Mouse (Mus musculus): ENCODE results near the gene Pparg. TPM values are rescaled to one million over a fixed set of nuclear protein-coding genes. Genes with fewer than 3 reads are reported as not detected.

Pparg gene
- total RNA-seq, 2 experiments from 2014 or later = 3.5 to 4.7 TPM

GRCm38 (mm10) chr6:115361606-115362462, 1.1 kb downstream of the Pparg start:
- peak; percentile 13 for DNase-seq (ENCODE audit: low spot score)

DNA sequence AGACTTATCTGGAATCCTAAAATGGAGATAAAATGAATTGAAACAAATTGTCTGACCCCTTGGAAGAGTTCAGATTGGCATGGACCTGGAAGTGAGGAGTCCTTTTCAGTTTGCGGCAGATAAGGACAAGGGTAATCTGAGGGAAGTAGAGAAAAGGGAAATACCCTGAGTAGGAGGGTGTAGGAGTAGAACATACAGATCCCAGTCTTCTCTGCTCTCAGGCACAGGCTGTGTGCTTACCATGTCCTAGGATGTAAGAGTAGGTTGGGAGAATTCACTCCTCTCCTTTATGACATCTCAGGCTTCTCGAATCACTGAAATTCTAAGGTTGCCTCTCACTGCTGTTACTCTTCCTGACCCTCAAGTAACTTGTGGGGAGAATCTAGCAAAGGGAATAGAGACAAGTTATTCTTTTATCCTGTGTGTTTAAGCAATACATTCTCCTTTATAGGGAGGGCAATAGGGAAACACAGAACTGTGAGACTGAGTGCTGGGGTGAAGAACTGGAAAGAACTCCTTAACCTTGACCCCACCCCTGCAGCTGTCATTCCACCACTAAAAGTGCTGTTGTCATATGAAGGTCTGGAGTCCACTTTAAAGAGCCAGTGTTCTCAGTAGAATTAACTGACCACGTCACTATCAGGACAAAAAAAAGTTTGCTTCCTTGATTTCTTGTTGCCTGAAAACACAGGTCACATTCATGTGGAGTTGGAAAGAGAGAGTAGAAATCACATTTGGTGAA, 6.3 kb downstream of the Pparg start:
- DNase-seq (ENCODE audit: low spot score) = no peak

- DNase-seq (ENCODE audit: low spot score) = no peak
Observed at GRCm38 (mm10) chr6:115374871-115375852, 14.4 kb downstream of the Pparg start.

- DNase-seq (ENCODE audit: low spot score) = no peak
Observed at GRCm38 (mm10) chr6:115380596-115380995, 19.8 kb downstream of the Pparg start.

GRCm38 (mm10) chr6:115382712-115383111, 22.0 kb downstream of the Pparg start:
- DNase-seq (ENCODE audit: low spot score) = no peak

GRCm38 (mm10) chr6:115389945-115390540, 29.3 kb downstream of the Pparg start:
- DNase-seq (ENCODE audit: low spot score) = no peak

DNA sequence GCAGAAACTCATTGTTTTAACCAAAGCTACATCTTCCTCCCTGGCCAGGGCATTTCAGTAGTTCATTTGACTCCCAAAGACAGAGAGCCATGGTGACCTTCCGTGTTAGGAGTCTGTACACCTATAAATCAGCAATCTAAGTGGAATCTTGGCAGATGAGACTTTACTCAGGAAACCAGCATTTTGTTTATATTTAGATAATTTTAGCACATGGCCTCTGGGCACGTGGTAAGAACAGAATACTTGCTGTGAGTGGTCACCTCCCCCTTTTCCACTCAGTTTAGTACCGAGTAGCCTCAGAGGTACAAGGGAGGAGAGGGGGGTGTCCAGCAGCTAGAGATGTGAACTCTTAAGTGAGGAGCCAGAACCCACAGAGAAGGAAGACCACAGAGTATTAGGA, 36.2 kb downstream of the Pparg start:
- no peak for DNase-seq (ENCODE audit: low spot score)

GRCm38 (mm10) chr6:115404354-115404753, 43.6 kb downstream of the Pparg start:
- DNase-seq (ENCODE audit: low spot score) = no peak

GRCm38 (mm10) chr6:115411477-115411876, 50.7 kb downstream of the Pparg start:
- DNase-seq (ENCODE audit: low spot score) = no peak

DNA sequence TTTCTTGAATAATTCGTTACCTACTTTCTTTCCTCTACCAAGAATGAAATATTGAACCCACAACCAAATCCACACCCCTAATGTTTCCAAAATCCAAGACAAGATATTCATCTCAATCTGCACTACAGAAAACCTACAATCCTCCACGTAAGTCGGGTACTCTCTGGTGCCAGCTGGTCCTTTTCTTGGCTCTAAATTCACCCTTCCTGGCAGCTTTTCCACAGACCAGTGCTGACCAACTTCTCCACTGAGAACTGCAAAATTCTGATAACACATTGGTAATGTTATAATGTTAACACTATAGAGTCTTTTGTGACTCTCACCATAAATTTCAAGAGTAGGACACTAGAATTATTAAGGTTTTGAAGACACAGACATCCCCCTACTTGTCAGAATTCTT, 57.4 kb downstream of the Pparg start:
- DNase-seq (ENCODE audit: low spot score) = no peak

DNA sequence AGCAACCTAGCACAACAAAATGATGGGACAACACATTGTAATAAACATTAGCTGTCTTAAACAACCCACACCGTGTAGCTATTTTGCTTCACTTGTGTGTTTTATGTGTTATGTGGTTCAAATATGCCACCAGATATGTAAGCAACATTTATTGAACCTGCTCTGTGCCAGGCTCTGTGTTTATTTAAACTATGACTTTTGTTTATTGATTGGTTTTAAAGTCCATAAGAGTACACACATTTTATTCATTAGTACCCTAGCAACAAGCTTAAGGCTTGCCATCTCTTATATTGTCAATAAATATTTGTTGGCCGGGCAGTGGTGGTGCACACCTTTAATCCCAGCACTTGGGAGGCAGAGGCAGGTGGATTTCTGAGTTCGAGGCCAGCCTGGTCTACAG, 58.2 kb downstream of the Pparg start:
- no peak for DNase-seq (ENCODE audit: low spot score)

- DNase-seq (ENCODE audit: low spot score) = peak; percentile 38
Observed at GRCm38 (mm10) chr6:115420963-115421362, 60.2 kb downstream of the Pparg start.

DNA sequence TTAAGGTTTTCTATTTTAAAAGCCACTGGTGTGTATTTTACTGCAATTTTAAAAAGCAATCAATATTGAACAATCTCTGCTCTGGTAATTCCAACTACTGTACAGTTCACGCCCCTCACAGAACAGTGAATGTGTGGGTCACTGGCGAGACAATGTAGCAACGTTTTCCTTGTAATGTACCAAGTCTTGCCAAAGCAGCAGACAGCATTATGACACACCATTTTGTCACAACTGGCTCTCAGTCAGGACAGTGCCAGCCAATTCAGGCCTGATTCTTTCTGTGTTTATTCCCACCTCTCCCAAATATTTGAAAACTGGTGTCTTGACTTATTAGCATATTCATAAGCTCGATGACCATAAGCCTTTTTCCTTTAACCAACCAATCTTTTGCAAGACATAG, 60.9 kb downstream of the Pparg start:
- DNase-seq (ENCODE audit: low spot score) = no peak

DNA sequence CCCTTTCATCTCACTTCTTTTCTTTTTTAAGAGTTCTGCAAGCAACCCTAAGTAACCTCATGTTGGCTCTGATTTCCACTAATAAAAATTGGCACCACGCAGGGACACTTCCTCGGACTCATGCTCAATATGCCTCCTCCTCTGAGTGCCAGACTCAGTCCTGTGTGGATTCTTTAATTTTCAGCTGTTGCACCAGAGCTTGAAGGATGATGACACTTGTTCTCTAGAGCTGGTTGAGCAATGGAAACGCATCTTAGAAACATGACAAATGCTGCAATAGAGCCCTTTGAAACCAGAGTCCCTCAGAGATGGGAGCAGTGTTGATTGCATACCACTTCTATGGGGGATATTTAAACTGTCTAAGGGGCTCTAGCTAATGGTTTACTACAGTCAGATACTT, 63.7 kb downstream of the Pparg start:
- DNase-seq (ENCODE audit: low spot score) = peak; percentile 8

DNA sequence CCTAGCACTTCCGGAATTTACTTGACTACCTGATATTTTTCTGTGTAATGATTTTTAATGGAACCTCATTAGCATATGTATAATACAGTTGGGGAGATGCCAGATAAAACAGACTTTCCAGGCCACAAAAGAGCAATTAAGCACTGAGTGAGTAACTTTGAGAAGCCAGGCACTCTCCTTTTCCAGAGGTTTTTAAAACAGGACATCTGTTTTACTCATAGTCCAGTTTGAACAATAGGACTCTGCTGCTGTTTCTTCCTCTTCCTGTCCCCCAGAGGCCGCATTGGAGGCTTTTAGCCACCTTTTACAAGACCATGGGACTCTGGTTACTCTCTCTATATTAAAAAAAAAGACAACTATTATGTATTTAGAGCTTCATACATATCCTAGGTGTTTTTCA, 72.0 kb downstream of the Pparg start:
- DNase-seq (ENCODE audit: low spot score) = no peak

DNA sequence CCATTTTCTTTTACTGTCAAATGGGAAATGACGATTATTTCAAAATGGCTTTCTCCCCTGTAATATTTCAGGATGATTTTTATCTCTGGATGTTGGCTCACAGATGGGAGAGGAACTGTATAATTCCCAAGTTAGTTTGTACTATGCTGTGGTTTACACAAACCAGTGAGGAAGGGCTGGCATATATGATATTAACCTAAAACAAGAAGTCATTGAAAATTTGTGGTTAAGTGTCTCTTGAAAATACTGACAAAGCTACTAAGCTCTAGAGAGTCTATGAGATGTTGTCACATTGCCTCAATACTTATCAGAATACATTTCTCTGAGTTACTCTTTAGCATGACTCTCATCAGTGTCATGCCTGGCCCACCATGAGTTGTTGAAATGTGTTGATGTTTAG, 73.3 kb downstream of the Pparg start:
- no peak for DNase-seq (ENCODE audit: low spot score)

GRCm38 (mm10) chr6:115434816-115435215, 74.1 kb downstream of the Pparg start:
- no peak for DNase-seq (ENCODE audit: low spot score)

DNA sequence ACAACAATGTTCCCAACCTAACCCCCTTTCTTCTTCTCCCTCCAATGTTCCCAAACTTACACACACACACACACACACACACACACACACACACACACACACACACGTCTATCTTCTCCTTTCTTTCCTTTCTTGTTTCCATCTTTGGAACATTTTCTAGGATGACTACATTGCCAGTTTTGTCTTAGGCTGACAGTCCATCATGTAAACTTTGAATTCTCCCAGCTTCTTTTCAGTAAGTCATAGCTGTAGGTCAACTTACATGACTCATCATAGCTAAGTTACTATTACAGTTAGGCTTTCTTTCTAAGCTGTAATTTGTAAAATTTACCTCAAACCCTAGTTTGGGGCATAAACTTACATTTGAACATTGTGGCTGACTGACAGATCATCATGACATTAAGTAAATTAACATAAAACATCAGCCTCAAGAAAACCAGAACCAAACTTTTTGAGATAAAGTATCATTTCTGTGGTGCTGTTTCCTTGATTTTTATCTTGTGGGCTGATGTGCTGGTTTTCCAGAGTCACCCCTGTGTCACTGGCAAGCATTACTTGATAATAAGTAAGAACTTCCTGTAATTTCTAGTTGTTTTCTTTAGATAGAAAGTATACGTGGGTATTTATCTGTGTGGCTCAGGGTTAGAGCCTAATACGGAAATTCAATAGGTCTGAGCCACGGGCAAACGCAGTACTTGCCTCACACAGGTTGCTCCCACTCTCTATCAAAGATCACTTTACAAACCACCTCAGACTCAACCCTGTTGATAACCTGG, 79.7 kb downstream of the Pparg start:
- no peak for DNase-seq (ENCODE audit: low spot score)

DNA sequence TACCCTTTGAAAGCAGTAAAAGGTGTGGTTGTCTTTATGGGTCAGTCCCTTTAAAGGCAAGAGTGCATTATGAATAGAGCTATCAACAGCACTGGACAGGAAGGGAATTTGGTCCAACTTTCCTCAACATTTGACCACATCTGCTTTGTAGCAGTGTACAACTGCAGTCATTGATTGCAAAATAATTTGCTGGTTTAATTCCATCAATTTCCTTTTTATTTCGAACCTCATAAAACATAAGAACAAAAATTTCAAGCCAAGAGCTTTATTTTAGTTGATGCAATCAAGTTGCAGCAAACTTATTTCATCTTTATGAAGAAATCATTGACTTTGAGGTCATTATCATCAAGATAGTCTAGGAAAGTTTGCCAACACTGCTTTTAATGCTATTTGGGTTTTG, 91.8 kb downstream of the Pparg start:
- DNase-seq (ENCODE audit: low spot score) = no peak

DNA sequence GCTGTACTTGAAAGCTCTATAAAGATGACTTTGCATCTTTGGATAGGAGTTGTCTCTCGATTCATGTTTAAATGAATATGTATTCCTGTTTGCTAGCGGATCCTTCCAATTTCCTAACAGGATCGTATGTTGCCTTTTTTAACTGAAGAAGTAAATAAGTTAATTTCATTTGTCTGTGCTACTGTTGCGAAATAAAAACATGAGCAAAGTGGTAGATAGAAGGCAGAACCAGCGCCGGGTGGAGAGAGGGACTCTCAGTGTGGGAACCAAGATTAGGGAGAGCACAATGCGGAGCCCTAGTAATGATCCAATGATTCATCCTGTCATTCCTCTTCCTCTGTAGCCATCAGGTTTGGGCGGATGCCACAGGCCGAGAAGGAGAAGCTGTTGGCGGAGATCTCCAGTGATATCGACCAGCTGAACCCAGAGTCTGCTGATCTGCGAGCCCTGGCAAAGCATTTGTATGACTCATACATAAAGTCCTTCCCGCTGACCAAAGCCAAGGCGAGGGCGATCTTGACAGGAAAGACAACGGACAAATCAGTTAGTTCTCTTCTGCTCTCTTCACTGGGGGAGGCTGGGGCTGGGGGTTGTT, 102.1 kb downstream of the Pparg start:
- DNase-seq (ENCODE audit: low spot score) = peak; percentile 74

Measured in gastrocnemius, adult 18-20 months (tissue).